Mouse (Mus musculus): Measurements from ENCODE around the gene Galnt16. TPM values are rescaled to one million over a fixed set of nuclear protein-coding genes. Genes with fewer than 3 reads are reported as not detected.

Galnt16 gene
- polyA plus RNA-seq, 1 experiment from 2014 or later: 0.48 TPM

- Histone ChIP-seq H3K9ac (no peak overlapping the region), H3K4me1 (peaks cover 21% of the 10 kb centered on the region), H3K36me3 (no peaks in the 10 kb centered on the region), H3K9me3 (replicated peaks) (no peaks in the 10 kb centered on the region), H3K27me3 (replicated peaks) (0 out of 2 replicates have a peak, but pooled peaks cover 10% of the 10 kb centered on the region), H3K4me2 (no peak overlapping the region), H3K27ac (no peak overlapping the region), H3K4me3 (no peak overlapping the region)
- ATAC-seq: no peak
- WGBS (ENCODE audit: insufficient replicate concordance): 72% methylated on average over 5 of the region's 5 CpGs
Measured at GRCm38 (mm10) chr12:80602432-80602831, 84.4 kb downstream of the Galnt16 start.

GRCm38 (mm10) chr12:80603566-80603965 is 85.5 kb downstream of the Galnt16 start:
- WGBS (ENCODE audit: insufficient replicate concordance): 15% methylated on average over 4 of the region's 4 CpGs
- Histone ChIP-seq H3K36me3 (no peaks in the 10 kb centered on the region), H3K9ac (no peak overlapping the region), H3K4me2 (no peak overlapping the region), H3K27me3 (replicated peaks) (0 out of 2 replicates have a peak, but pooled peaks cover 10% of the 10 kb centered on the region), H3K4me1 (peaks cover 21% of the 10 kb centered on the region), H3K9me3 (replicated peaks) (no peaks in the 10 kb centered on the region), H3K4me3 (no peak overlapping the region), H3K27ac (no peak overlapping the region)
- ATAC-seq: no peak

GRCm38 (mm10) chr12:80604218-80604617 is 86.1 kb downstream of the Galnt16 start:
- H3K27me3 ChIP-seq (replicated peaks): 0 out of 2 replicates have a peak, but pooled peaks cover 4% of the 10 kb centered on the region
- no peaks in the 10 kb centered on the region for H3K9me3 ChIP-seq (replicated peaks)
- ATAC-seq: no peak
- 87% methylated on average over 2 of the region's 2 CpGs for WGBS (ENCODE audit: insufficient replicate concordance)
- H3K4me2 ChIP-seq: no peak overlapping the region
- H3K9ac ChIP-seq: no peak overlapping the region
- no peak overlapping the region for H3K27ac ChIP-seq
- no peaks in the 10 kb centered on the region for H3K36me3 ChIP-seq
- no peak overlapping the region for H3K4me3 ChIP-seq
- H3K4me1 ChIP-seq: peaks cover 21% of the 10 kb centered on the region

GRCm38 (mm10) chr12:80608576-80608975 is 90.5 kb downstream of the Galnt16 start:
- Histone ChIP-seq H3K4me2 (no peak overlapping the region), H3K4me1 (peaks cover 4% of the 10 kb centered on the region; the same call in 1 of the 2 replicates), H3K9ac (no peak overlapping the region), H3K27me3 (replicated peaks) (no peaks in the 10 kb centered on the region), H3K36me3 (no peaks in the 10 kb centered on the region), H3K4me3 (no peak overlapping the region), H3K27ac (no peak overlapping the region), H3K9me3 (replicated peaks) (no peaks in the 10 kb centered on the region)
- 47% methylated on average over 1 of the region's 1 CpGs for WGBS (ENCODE audit: insufficient replicate concordance)
- no peak for ATAC-seq

GRCm38 (mm10) chr12:80609928-80610327 is 91.9 kb downstream of the Galnt16 start:
- WGBS (ENCODE audit: insufficient replicate concordance): 52% methylated on average over 3 of the region's 3 CpGs
- H3K27me3 ChIP-seq (replicated peaks): no peaks in the 10 kb centered on the region
- H3K27ac ChIP-seq: no peak overlapping the region
- ATAC-seq: no peak
- H3K9me3 ChIP-seq (replicated peaks): no peaks in the 10 kb centered on the region
- H3K4me3 ChIP-seq: no peak overlapping the region
- H3K36me3 ChIP-seq: no peaks in the 10 kb centered on the region
- no peaks in the 10 kb centered on the region for H3K4me1 ChIP-seq
- H3K9ac ChIP-seq: no peak overlapping the region
- H3K4me2 ChIP-seq: no peak overlapping the region

GRCm38 (mm10) chr12:80612113-80612791 is 94.2 kb downstream of the Galnt16 start:
- Histone ChIP-seq H3K27me3 (replicated peaks) (no peaks in the 10 kb centered on the region), H3K36me3 (no peaks in the 10 kb centered on the region), H3K9me3 (replicated peaks) (no peaks in the 10 kb centered on the region), H3K4me3 (no peak overlapping the region), H3K27ac (no peak overlapping the region), H3K9ac (no peak overlapping the region), H3K4me2 (no peak overlapping the region), H3K4me1 (no peaks in the 10 kb centered on the region)
- WGBS (ENCODE audit: insufficient replicate concordance): 45% methylated on average over 9 of the region's 9 CpGs
- ATAC-seq: no peak

- Histone ChIP-seq H3K27me3 (replicated peaks) (no peaks in the 10 kb centered on the region), H3K4me2 (no peak overlapping the region), H3K9me3 (replicated peaks) (no peaks in the 10 kb centered on the region), H3K36me3 (no peaks in the 10 kb centered on the region), H3K4me3 (no peak overlapping the region), H3K9ac (no peak overlapping the region), H3K4me1 (no peaks in the 10 kb centered on the region), H3K27ac (no peak overlapping the region)
- no peak for ATAC-seq
- 43% methylated on average over 7 of the region's 7 CpGs for WGBS (ENCODE audit: insufficient replicate concordance)
Measured at GRCm38 (mm10) chr12:80615371-80616257, 97.5 kb downstream of the Galnt16 start.

GRCm38 (mm10) chr12:80620501-80620900 is 102.4 kb downstream of the Galnt16 start:
- H3K4me3 ChIP-seq: no peak overlapping the region
- no peaks in the 10 kb centered on the region for H3K9me3 ChIP-seq (replicated peaks)
- no peak overlapping the region for H3K27ac ChIP-seq
- H3K4me1 ChIP-seq: no peaks in the 10 kb centered on the region
- no peaks in the 10 kb centered on the region for H3K27me3 ChIP-seq (replicated peaks)
- no peak overlapping the region for H3K4me2 ChIP-seq
- H3K9ac ChIP-seq: no peak overlapping the region
- 55% methylated on average over 5 of the region's 5 CpGs for WGBS (ENCODE audit: insufficient replicate concordance)
- no peak for ATAC-seq
- H3K36me3 ChIP-seq: no peaks in the 10 kb centered on the region

- WGBS (ENCODE audit: insufficient replicate concordance): 75% methylated on average over 5 of the region's 5 CpGs
- no peak overlapping the region for H3K27ac ChIP-seq
Measured at GRCm38 (mm10) chr12:80631790-80632189, 113.7 kb downstream of the Galnt16 start.

GRCm38 (mm10) chr12:80642725-80643692 is 124.9 kb downstream of the Galnt16 start:
- Histone ChIP-seq H3K9ac (peak overlapping the region; percentile 92), H3K27ac (peak overlapping the region; percentile 84), H3K36me3 (peaks cover 63% of the 10 kb centered on the region), H3K9me3 (replicated peaks) (no peaks in the 10 kb centered on the region), H3K4me1 (peaks cover 57% of the 10 kb centered on the region), H3K27me3 (replicated peaks) (no peaks in the 10 kb centered on the region), H3K4me2 (peak overlapping the region; percentile 96), H3K4me3 (peak overlapping the region; percentile 87)
- WGBS (ENCODE audit: insufficient replicate concordance): 1% methylated on average over 48 of the region's 48 CpGs
- ATAC-seq: peak; percentile 49

More at GRCm38 (mm10) chr12:80631790-80632189, 113.7 kb downstream of the Galnt16 start:
- Histone ChIP-seq H3K36me3 (peaks cover 60% of the 10 kb centered on the region), H3K9ac (no peak overlapping the region), H3K27me3 (replicated peaks) (no peaks in the 10 kb centered on the region), H3K4me1 (no peaks in the 10 kb centered on the region), H3K4me3 (no peak overlapping the region), H3K9me3 (replicated peaks) (no peaks in the 10 kb centered on the region), H3K4me2 (no peak overlapping the region)
- no peak for ATAC-seq

- no peaks in the 10 kb centered on the region for H3K9me3 ChIP-seq (replicated peaks)
- H3K4me1 ChIP-seq: peaks cover 59% of the 10 kb centered on the region
- H3K27me3 ChIP-seq (replicated peaks): no peaks in the 10 kb centered on the region
- H3K27ac ChIP-seq: peak within 1 kb of the TSS; percentile 84
- peak within 1 kb of the TSS; percentile 92 for H3K9ac ChIP-seq
- H3K36me3 ChIP-seq: peaks cover 62% of the 10 kb centered on the region
- WGBS (ENCODE audit: insufficient replicate concordance): under 1% methylated on average over 50 of the region's 50 CpGs
- H3K4me2 ChIP-seq: peak within 1 kb of the TSS; percentile 96
- peak; percentile 94 for ATAC-seq
- peak within 1 kb of the TSS; percentile 87 for H3K4me3 ChIP-seq
Measured at GRCm38 (mm10) chr12:80643693-80644505, 125.8 kb downstream of the Galnt16 start, which contains the start of the genes Slc39a9 and Erh. Gene Slc39a9, plus strand, starts transcription at chr12:80643883. Gene Erh, minus strand, starts transcription at chr12:80644341.
